Mouse (Mus musculus) forebrain, embryonic 15.5 days (tissue): ENCODE measurements around the gene Nol9. TPM values are rescaled to one million over a fixed set of nuclear protein-coding genes. Genes with fewer than 3 reads are reported as not detected.
A peak's percentile ranks its signal among the peaks of the same experiment; 100 is the strongest.

Experiments
- ATAC-seq: fragments of 200-750 bp; cut with Nextera tagmentation; replicated peaks from 2 replicates; pipeline ENCODE4 v1.8.0; 2017; ENCODE audit warnings: mild to moderate bottlenecking, moderate TSS enrichment, moderate library complexity
- H3K27ac ChIP-seq: fragments of 300-500 bp; sonication (generic); replicated peaks from 2 replicates; pipeline ENCODE4 v1.5.1; 2015; ENCODE audit warnings: mild to moderate bottlenecking, inconsistent platforms
- H3K27me3 ChIP-seq: fragments of 300-500 bp; sonication (generic); 2 replicates; pipeline ENCODE4 v1.6.1; 2015; ENCODE audit warnings: inconsistent platforms
- H3K36me3 ChIP-seq: fragments of 300-500 bp; sonication (generic); 2 replicates; pipeline ENCODE4 v1.6.1; 2015; ENCODE audit warnings: mild to moderate bottlenecking, inconsistent platforms
- H3K4me1 ChIP-seq: fragments of 300-500 bp; sonication (generic); 2 replicates; pipeline ENCODE4 v1.6.1; 2015; ENCODE audit warnings: inconsistent platforms
- H3K4me2 ChIP-seq: fragments of 300-500 bp; sonication (generic); replicated peaks from 2 replicates; pipeline ENCODE4 v1.6.1; 2015; ENCODE audit warnings: mild to moderate bottlenecking, inconsistent platforms
- H3K4me3 ChIP-seq: fragments of 300-500 bp; sonication (generic); 2 replicates; pipeline ENCODE4 v1.5.1; 2015; ENCODE audit warnings: mild to moderate bottlenecking, inconsistent platforms
- H3K9ac ChIP-seq: fragments of 300-500 bp; sonication (generic); replicated peaks from 2 replicates; pipeline ENCODE4 v1.6.1; 2015; ENCODE audit warnings: mild to moderate bottlenecking, inconsistent platforms
- H3K9me3 ChIP-seq: fragments of 300-500 bp; sonication (generic); 2 replicates; pipeline ENCODE4 v1.6.1; 2016; ENCODE audit warnings: inconsistent platforms
- WGBS: fragments of 180-500 bp; shearing (Covaris S2); methylation state at CpG from one replicate; pipeline ENCODE4 v1.1.7; 2015; ENCODE audit warnings: mixed read lengths; 5-methylcytosine and 5-hydroxymethylcytosine counted together
- polyA plus RNA-seq: library from polyadenylated mRNA; unstranded; fragments of >200 nt; fragmentation: Nextera tagmentation; extraction: Ambion mirVana; gene quantifications from 2 replicates; pipeline ENCODE4 v1.2.1, GENCODE M21; 2015

Nol9 gene
- polyA plus RNA-seq, 1 experiment from 2014 or later: 27.9 TPM

GRCm38 (mm10) chr4:152101081-152101653 lies 62.0 kb downstream of the Nol9 start:
- ATAC-seq: no peak
- H3K4me1 ChIP-seq: no peaks in the 10 kb centered on the region
- WGBS: 84% methylated on average over 7 of the region's 7 CpGs
- no peak overlapping the region for H3K4me2 ChIP-seq
- no peaks in the 10 kb centered on the region for H3K9me3 ChIP-seq
- H3K9ac ChIP-seq: no peak overlapping the region
- H3K27me3 ChIP-seq: no peaks in the 10 kb centered on the region
- no peak overlapping the region for H3K27ac ChIP-seq
- H3K36me3 ChIP-seq: peaks cover 3% of the 10 kb centered on the region; the same call in 1 of the 2 replicates
- H3K4me3 ChIP-seq: no peak overlapping the region

DNA sequence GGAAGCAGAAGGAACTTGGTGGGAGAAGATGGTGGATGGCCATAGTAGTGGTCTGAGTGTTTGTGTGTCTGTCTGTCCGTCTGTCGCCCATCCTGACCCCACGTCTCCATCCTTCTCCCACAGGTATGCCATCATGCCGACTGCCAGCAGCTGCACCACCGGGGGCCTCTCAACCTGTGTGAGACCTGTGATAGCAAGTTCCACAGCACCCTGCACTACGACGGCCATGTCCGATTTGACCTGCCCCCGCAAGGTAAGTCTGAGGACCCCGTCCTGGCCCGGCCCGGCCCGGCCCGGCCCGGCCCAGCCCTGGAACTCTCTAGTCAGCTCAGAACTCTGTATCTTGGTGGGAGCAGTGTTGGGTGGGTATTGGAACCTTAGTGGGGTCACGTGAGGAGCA lies 62.8 kb downstream of the Nol9 start:
- Histone ChIP-seq H3K27me3 (no peaks in the 10 kb centered on the region), H3K4me1 (no peaks in the 10 kb centered on the region), H3K9ac (no peak overlapping the region), H3K9me3 (no peaks in the 10 kb centered on the region), H3K4me2 (no peak overlapping the region), H3K4me3 (no peak overlapping the region), H3K27ac (no peak overlapping the region), H3K36me3 (peaks cover 3% of the 10 kb centered on the region; the same call in 1 of the 2 replicates)
- ATAC-seq: no peak
- WGBS: 89% methylated on average over 16 of the region's 16 CpGs

DNA sequence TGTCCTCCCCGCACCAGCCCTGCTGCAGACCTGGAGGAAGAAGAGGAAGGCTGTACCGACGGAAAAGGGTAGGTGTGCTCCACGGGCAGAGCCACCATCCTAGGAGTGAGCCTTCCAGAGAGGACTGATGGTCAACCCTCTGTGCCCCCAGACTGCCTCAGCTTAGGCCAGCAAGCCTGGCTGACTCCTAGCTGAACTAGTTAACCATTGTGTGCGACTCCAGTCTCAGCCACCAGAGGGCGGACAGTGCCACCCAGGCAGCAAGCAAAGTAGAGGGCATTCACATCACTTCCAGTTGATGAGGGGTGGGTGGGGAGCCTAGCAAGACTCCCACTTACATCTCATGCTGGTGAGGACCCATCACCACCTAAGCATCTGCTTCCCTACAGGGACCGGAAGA lies 63.9 kb downstream of the Nol9 start:
- whole genome bisulfite sequencing: 34% methylated on average over 7 of the region's 7 CpGs

DNA sequence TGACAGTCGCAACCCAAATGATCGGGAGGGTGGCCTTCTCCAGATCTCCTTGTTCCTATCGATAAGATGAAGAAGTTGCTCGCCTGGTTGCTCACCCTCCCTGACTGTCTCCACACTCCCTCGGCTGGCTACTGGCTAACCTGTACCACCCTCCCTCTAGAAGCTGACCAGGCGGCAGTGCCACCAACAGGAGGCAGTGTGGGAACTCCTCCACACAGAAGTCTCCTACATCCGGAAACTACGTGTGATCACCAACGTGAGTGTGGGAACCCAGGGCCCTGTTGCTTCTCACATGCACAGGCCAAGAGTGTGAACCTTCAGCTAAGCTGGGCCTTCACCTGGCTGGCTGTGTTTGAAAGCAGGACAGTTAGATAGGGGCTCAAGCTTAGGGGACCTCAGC lies 67.6 kb downstream of the Nol9 start:
- ATAC-seq: no peak
- Histone ChIP-seq H3K9me3 (no peaks in the 10 kb centered on the region), H3K4me2 (no peak overlapping the region), H3K4me1 (peaks cover 15% of the 10 kb centered on the region), H3K27me3 (no peaks in the 10 kb centered on the region), H3K27ac (no peak overlapping the region), H3K36me3 (peaks cover 7% of the 10 kb centered on the region; the same call in 1 of the 2 replicates), H3K9ac (no peak overlapping the region), H3K4me3 (no peak overlapping the region)
- 56% methylated on average over 9 of the region's 9 CpGs for WGBS

More for the DNA sequence above, 63.9 kb downstream of the Nol9 start:
- H3K9ac ChIP-seq: no peak overlapping the region
- no peak overlapping the region for H3K4me2 ChIP-seq
- no peaks in the 10 kb centered on the region for H3K9me3 ChIP-seq
- H3K27me3 ChIP-seq: no peaks in the 10 kb centered on the region
- no peak overlapping the region for H3K4me3 ChIP-seq
- H3K36me3 ChIP-seq: peaks cover 3% of the 10 kb centered on the region; the same call in 1 of the 2 replicates
- peaks cover 8% of the 10 kb centered on the region for H3K4me1 ChIP-seq
- no peak for ATAC-seq
- no peak overlapping the region for H3K27ac ChIP-seq

DNA sequence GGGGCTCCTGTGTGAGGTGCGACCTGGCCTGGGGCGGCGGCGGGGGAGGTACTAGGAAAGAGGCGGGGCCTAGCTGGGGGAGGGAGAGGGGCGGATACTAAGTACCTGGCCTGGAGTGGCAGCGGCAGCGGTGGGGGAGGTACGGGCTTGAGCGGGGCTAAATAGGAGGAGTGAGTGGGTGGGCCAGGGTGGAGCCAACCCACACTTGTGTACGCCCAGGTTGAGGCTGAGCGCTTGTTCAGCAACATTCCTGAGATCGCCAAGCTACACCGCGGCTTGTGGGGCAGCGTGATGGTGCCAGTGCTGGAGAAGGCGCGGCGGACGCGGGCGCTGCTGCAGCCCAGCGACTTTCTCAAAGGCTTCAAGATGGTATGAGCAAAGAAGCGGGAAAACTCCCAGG lies 68.4 kb downstream of the Nol9 start:
- Histone ChIP-seq H3K9me3 (no peaks in the 10 kb centered on the region), H3K36me3 (peaks cover 7% of the 10 kb centered on the region; the same call in 1 of the 2 replicates), H3K4me2 (peak overlapping the region; percentile 54), H3K4me3 (peak overlapping the region; percentile 33), H3K27ac (0 out of 2 replicates have a peak overlapping the region, but pooled peaks have one; percentile 45), H3K4me1 (peaks cover 15% of the 10 kb centered on the region), H3K9ac (0 out of 2 replicates have a peak overlapping the region, but pooled peaks have one; percentile 1), H3K27me3 (no peaks in the 10 kb centered on the region)
- 2% methylated on average over 23 of the region's 24 CpGs for WGBS
- ATAC-seq: peak; percentile 45

DNA sequence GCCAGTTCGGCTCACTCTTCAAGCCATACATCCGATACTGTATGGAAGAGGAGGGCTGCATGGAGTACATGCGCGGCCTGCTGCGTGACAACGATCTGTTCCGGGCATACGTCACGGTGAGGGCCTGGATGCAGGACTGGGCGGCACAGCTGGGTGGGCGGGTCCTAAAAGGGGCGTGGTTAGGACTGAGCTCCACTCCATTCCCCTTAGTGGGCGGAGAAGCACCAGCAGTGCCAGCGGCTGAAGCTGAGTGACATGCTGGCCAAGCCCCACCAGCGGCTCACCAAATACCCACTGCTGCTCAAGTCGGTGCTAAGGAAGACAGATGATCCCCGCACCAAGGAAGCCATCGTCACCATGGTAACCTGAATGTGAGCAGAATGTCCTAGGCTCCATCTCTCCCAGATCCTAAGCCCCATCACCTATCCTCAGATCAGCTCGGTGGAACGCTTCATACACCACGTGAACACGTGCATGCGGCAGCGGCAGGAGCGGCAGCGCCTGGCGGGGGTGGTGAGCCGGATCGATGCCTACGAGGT lies 68.9 kb downstream of the Nol9 start:
- Histone ChIP-seq H3K4me2 (peak overlapping the region; percentile 54), H3K9ac (0 out of 2 replicates have a peak overlapping the region, but pooled peaks have one; percentile 1), H3K4me3 (peak overlapping the region; percentile 33), H3K36me3 (peaks cover 7% of the 10 kb centered on the region; the same call in 1 of the 2 replicates), H3K27ac (peak overlapping the region; percentile 45; the same call in 1 of the 2 replicates), H3K27me3 (no peaks in the 10 kb centered on the region), H3K9me3 (no peaks in the 10 kb centered on the region), H3K4me1 (peaks cover 15% of the 10 kb centered on the region)
- 9% methylated on average over 30 of the region's 30 CpGs for whole genome bisulfite sequencing
- ATAC-seq: peak; percentile 88

- H3K27ac ChIP-seq: no peak overlapping the region
- H3K4me1 ChIP-seq: peaks cover 15% of the 10 kb centered on the region
- WGBS: 91% methylated on average over 5 of the region's 5 CpGs
- peak overlapping the region; percentile 33 for H3K4me3 ChIP-seq
- ATAC-seq: no peak
- peak overlapping the region; percentile 54 for H3K4me2 ChIP-seq
- H3K9me3 ChIP-seq: no peaks in the 10 kb centered on the region
- no peak overlapping the region for H3K9ac ChIP-seq
- H3K36me3 ChIP-seq: peaks cover 7% of the 10 kb centered on the region; the same call in 1 of the 2 replicates
- no peaks in the 10 kb centered on the region for H3K27me3 ChIP-seq
Measured at GRCm38 (mm10) chr4:152108673-152109072, 69.6 kb downstream of the Nol9 start.

DNA sequence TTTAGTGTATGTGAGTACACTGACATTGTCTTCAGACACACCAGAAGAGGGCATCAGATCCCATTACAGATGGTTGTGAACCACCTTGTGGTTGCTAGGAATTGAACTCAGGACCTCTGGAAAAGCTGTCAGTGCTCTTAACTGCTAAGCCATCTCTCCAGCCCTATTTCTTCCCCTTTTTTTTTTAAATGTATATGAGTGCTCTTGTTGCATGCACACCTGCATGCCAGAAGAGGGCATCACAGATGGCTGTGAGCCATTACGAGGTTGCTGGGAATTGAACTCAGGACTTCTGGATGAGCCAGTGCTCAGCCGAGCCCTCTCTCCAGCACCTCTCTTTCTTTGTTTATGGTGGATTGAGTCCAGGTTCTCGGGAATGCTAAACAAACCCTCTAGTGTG lies 70.4 kb downstream of the Nol9 start:
- no peak overlapping the region for H3K9ac ChIP-seq
- no peak for ATAC-seq
- no peaks in the 10 kb centered on the region for H3K9me3 ChIP-seq
- no peak overlapping the region for H3K27ac ChIP-seq
- no peak overlapping the region for H3K4me3 ChIP-seq
- H3K36me3 ChIP-seq: peaks cover 5% of the 10 kb centered on the region; the same call in 1 of the 2 replicates
- H3K4me2 ChIP-seq: no peak overlapping the region
- WGBS: 88% methylated on average over 3 of the region's 3 CpGs
- H3K4me1 ChIP-seq: peaks cover 15% of the 10 kb centered on the region
- no peaks in the 10 kb centered on the region; the same call in 1 of the 2 replicates for H3K27me3 ChIP-seq

DNA sequence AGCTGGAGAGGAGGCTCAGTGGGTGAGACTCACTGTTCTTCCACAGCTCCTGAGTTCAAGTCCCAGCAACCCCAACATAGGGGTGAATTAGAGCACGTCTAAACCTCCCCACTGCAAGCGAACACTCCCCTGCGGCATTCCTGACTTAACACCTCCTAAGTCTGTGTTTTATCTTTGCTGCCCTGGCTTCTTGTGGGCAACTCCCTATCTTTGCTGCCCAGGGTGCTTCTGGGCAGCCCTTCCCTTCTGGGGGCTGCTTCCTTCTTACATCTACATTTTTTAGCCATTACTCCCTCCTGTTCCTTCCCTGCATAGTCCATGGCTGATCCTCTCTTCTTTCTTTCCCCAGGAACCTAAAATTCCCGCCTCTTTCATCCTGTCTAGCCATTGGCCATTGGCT lies 71.6 kb downstream of the Nol9 start:
- Histone ChIP-seq H3K27ac (no peak overlapping the region), H3K27me3 (peaks cover 12% of the 10 kb centered on the region), H3K36me3 (peaks cover 5% of the 10 kb centered on the region; the same call in 1 of the 2 replicates), H3K4me3 (no peak overlapping the region), H3K9ac (no peak overlapping the region), H3K9me3 (no peaks in the 10 kb centered on the region), H3K4me1 (peaks cover 15% of the 10 kb centered on the region), H3K4me2 (no peak overlapping the region)
- 82% methylated on average over 4 of the region's 4 CpGs for WGBS
- ATAC-seq: no peak

Other genes starting within 250 kb of the Nol9 start
- gene Camta1, start 177.4 kb upstream of the Nol9 start, polyA plus RNA-seq: 130 and 141 TPM in 2 replicates
- 81.1 and 82.4 TPM in 2 replicates for gene Dnajc11, start 105.6 kb upstream of the Nol9 start, polyA plus RNA-seq
- gene Thap3, start 50.3 kb upstream of the Nol9 start, polyA plus RNA-seq: 41.4 and 41.6 TPM in 2 replicates
- gene Phf13, start 43.1 kb upstream of the Nol9 start, polyA plus RNA-seq: 19.5 and 21.8 TPM in 2 replicates
- 3.0 and 3.5 TPM in 2 replicates for gene Klhl21, start 30.5 kb upstream of the Nol9 start, polyA plus RNA-seq
- gene Zbtb48, start 11.7 kb upstream of the Nol9 start, polyA plus RNA-seq: 18.0 and 21.5 TPM in 2 replicates
- gene Tas1r1, start 753 bp upstream of the Nol9 start, polyA plus RNA-seq: 1.5 TPM in 2 replicates
- 9.3 and 10.9 TPM in 2 replicates for gene Plekhg5, start 33.2 kb downstream of the Nol9 start, polyA plus RNA-seq
- gene Tnfrsf25, start 76.6 kb downstream of the Nol9 start, polyA plus RNA-seq: 0.53 and 1.0 TPM in 2 replicates
- gene Espn, start 113.0 kb downstream of the Nol9 start, polyA plus RNA-seq: 0.09 and 0.10 TPM in 2 replicates
- gene Hes2, start 119.5 kb downstream of the Nol9 start, polyA plus RNA-seq: not detected in 2 replicates
- gene Acot7, start 138.8 kb downstream of the Nol9 start, polyA plus RNA-seq: 210 and 219 TPM in 2 replicates
- gene Gpr153, start 234.9 kb downstream of the Nol9 start, polyA plus RNA-seq: 5.7 and 6.3 TPM in 2 replicates